Mouse (Mus musculus) stomach, postnatal 0 days (tissue): ENCODE data around the gene Tcirg1.

Experiments
- CTCF ChIP-seq: IDR thresholded peaks from 2 replicates; pipeline ENCODE4 v1.5.1; 2016; ENCODE audit warnings: antibody characterized with exemption, low read depth, mild to moderate bottlenecking, moderate library complexity
- EP300 ChIP-seq: optimal IDR thresholded peaks from 2 replicates; pipeline ENCODE3; 2016; ENCODE audit warnings: antibody characterized with exemption

DNA sequence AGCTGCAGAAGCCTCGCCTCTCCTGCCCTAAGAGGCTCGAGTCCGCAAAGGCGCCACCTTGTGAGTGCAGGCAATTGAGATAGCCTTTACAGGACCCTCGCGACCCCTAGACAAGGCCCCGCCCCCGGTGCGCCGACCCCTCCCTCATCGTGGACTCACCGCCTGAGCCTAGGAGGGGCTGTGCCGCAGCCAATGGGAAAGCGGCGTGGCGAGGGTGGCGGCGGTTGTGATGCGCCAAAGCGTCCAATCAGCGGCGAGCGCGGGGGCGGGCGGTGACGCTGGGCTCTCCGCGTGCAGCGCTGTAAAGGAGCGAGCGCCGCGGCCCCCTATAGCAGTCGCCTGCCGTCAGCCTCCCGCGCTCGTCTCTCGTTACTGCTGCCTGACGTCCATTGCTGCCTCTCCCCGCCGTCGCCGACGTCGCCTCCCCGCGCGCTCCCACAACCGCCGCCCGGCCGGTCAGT, 55.4 kb downstream of the Tcirg1 start, which contains the start of gene Chka:
- peak; percentile 51 for TF ChIP-seq CTCF
- TF ChIP-seq EP300, result no peak
